Mouse (Mus musculus) brain, embryonic 18.5 days (tissue): ENCODE results near the gene A530016L24Rik.

Experiments used
- DNase-seq: peaks from one replicate; pipeline ENCODE4 v3.0.0-alpha.2; 2012; ENCODE audit warnings: low read depth, low spot score

A530016L24Rik gene

GRCm38 (mm10) chr12:112489134-112489533 lies at the start of gene A530016L24Rik:
Gene A530016L24Rik (plus strand): TSS chr12:112489448.
- no peak for DNase-seq

- no peak for DNase-seq
Observed at GRCm38 (mm10) chr12:112439993-112440392, 49.3 kb upstream of the A530016L24Rik start.

GRCm38 (mm10) chr12:112449144-112449827 lies 40.0 kb upstream of the A530016L24Rik start:
- no peak for DNase-seq

- no peak for DNase-seq
Observed at GRCm38 (mm10) chr12:112449828-112450180, 39.4 kb upstream of the A530016L24Rik start.

GRCm38 (mm10) chr12:112450883-112451282 lies 38.4 kb upstream of the A530016L24Rik start:
- no peak for DNase-seq

- no peak for DNase-seq
Observed at GRCm38 (mm10) chr12:112451381-112451780, 37.9 kb upstream of the A530016L24Rik start.

GRCm38 (mm10) chr12:112451826-112452225 lies 37.4 kb upstream of the A530016L24Rik start:
- no peak for DNase-seq

GRCm38 (mm10) chr12:112456144-112456713 lies 33.0 kb upstream of the A530016L24Rik start:
- no peak for DNase-seq

GRCm38 (mm10) chr12:112457839-112458238 lies 31.4 kb upstream of the A530016L24Rik start:
- peak; percentile 80 for DNase-seq

GRCm38 (mm10) chr12:112462423-112462822 lies 26.8 kb upstream of the A530016L24Rik start:
- DNase-seq = no peak

- no peak for DNase-seq
Observed at GRCm38 (mm10) chr12:112463209-112463608, 26.0 kb upstream of the A530016L24Rik start.

- DNase-seq = no peak
Observed at GRCm38 (mm10) chr12:112463750-112464444, 25.4 kb upstream of the A530016L24Rik start.

- DNase-seq = no peak
Observed at GRCm38 (mm10) chr12:112464516-112464915, 24.7 kb upstream of the A530016L24Rik start.

- DNase-seq = no peak
Observed at GRCm38 (mm10) chr12:112465928-112466327, 23.3 kb upstream of the A530016L24Rik start.

- no peak for DNase-seq
Observed at GRCm38 (mm10) chr12:112467387-112467786, 21.9 kb upstream of the A530016L24Rik start.

GRCm38 (mm10) chr12:112469393-112469792 lies 19.9 kb upstream of the A530016L24Rik start:
- DNase-seq = no peak

- no peak for DNase-seq
Observed at GRCm38 (mm10) chr12:112470216-112470615, 19.0 kb upstream of the A530016L24Rik start.

GRCm38 (mm10) chr12:112473777-112474176 lies 15.5 kb upstream of the A530016L24Rik start:
- DNase-seq = no peak

GRCm38 (mm10) chr12:112489535-112489934 lies 287 bp downstream of the A530016L24Rik start:
- DNase-seq = no peak

GRCm38 (mm10) chr12:112490444-112490939 lies 1.2 kb downstream of the A530016L24Rik start:
- no peak for DNase-seq

GRCm38 (mm10) chr12:112496136-112496535 lies 6.9 kb downstream of the A530016L24Rik start:
- no peak for DNase-seq

GRCm38 (mm10) chr12:112497731-112498130 lies 8.5 kb downstream of the A530016L24Rik start:
- DNase-seq = no peak

- no peak for DNase-seq
Observed at GRCm38 (mm10) chr12:112498683-112499082, 9.4 kb downstream of the A530016L24Rik start.
